Mouse (Mus musculus) embryonic fibroblast, embryonic 13.5 days (primary cell): Measurements from ENCODE around the gene Sfxn5.

Experiments used
- CTCF ChIP-seq: IDR thresholded peaks from 2 replicates; pipeline ENCODE4 v1.5.1; 2011; ENCODE audit warnings: mild to moderate bottlenecking, control low read depth, low read length, moderate library complexity, borderline replicate concordance; ENCODE audit not compliant: insufficient read depth
- POLR2A ChIP-seq: IDR thresholded peaks from 2 replicates; pipeline ENCODE4 v1.6.1; 2011; ENCODE audit warnings: low read depth, mild to moderate bottlenecking, control low read depth, low read length, moderate library complexity

DNA sequence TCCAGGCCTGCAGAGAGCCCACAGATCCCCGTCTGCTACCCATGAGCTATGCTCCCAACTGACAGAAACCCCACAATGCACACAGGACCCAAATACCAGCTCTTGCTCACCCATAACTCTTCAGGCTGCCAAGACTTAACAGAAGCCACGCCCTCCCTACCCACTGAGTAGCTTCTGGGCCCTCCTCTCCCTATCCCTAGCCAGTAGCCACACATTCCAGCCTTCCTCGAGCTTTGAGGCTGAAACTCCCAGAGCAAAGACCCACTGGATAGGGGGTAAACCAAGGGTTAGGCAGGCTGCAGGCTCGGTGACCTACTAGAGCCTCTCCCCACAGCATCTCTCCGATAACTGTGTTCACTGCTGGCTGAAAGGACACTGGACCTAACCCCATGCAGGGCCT is 35.5 kb upstream of the Sfxn5 start:
- TF ChIP-seq CTCF = no peak
- TF ChIP-seq POLR2A = no peak
